Mouse (Mus musculus): ENCODE measurements around the gene Cdyl.
A peak's percentile ranks its signal among the peaks of the same experiment; 100 is the strongest.

The Cdyl gene

DNA sequence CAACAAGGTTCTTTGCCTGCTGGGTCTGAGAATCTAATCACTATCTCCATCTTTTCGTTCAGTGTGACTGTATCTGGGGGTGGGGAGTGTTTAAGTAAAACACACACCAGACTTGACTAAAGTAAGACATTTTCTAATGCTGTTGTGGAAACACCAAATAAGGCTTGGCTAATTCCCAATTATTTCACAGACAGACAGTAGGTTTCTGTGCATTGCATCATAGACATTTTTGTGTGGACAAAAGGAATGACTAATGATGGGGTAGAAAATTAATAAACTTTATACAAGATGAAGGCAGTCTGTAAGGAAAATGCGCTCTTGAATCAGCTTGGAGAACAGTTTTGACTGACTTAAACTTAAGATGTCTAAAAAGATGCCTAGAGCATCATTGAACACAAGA is 100.7 kb downstream of the Cdyl start:
- no peak for DNase-seq (ENCODE audit: low spot score)

DNA sequence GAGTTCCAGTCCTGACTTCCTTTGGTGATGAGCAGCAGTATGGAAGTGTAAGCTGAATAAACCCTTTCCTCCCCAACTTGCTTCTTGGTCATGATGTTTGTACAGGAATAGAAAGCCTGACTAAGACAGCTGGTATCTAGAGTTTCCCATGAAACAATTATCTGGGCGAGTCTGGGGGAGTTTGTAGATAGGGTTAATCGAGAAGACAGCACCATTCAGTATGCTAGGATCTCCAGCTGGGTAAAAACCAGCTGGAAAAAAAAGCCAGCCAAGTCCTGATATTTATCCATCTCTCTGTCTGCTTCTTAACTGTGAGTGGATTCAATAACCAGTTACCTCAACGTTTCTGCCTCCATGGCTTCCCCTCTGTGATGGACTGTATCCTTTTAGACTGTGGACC is 104.9 kb downstream of the Cdyl start:
- no peak for DNase-seq (ENCODE audit: low spot score)

DNA sequence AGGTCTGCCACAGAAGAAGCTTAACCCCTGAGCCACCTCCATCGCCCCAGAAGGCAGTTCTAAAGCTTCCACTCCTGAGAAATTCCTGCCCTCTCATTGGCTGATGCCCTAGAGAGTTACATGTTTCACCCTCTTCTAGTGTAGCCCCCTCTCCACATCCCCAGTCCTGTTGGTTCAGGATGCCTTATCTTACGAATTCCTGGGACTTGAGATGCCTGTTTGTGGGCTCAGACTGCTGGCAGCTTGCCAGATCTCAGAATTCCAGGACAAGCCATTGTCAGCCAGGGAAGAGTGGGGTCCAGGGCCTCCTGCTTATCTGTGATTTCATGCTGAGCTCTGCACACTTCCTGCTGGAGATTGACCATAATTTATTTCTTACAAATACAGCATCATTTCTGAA is 106.2 kb downstream of the Cdyl start:
- DNase-seq (ENCODE audit: low spot score): no peak

DNA sequence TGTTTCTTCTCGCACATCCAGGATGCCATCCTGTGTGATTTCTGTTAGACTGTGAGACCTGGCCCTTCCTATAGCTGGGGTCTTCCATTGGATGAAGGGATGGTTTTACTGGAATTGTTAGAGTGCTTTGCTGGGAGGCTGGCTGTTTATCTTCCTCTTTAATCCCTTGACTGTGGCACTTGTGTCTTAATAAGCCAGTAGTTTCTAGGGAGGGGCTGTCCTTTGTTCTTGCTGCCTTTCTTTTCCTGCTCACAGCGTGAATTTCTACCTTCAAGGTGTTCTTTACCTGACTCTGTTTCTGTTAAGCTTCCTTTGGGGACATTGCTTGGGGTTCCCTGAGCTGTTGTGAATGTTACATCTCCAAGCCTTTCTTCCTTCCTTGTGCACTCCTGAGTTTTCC is 110.0 kb downstream of the Cdyl start:
- no peak for DNase-seq (ENCODE audit: low spot score)

DNA sequence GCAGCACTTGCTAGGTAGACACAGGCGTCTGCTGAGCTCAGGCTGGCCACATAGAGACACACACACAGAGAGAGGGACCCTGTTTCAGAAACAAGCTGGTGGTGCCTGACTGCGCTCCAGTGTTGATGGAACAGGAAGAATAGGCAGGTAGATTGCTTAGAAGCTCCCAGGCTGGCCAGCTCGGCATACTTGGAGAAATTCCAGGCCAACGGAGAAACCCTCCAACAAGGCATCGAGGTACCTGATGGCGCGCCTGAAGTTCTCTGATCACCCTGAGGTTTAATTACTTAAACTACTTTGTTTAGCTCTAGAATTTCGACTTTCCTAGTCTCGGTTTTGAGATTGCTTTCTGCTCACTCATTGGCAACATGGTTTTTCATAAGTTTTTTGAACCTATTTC is 110.8 kb downstream of the Cdyl start:
- DNase-seq (ENCODE audit: low spot score): no peak

DNA sequence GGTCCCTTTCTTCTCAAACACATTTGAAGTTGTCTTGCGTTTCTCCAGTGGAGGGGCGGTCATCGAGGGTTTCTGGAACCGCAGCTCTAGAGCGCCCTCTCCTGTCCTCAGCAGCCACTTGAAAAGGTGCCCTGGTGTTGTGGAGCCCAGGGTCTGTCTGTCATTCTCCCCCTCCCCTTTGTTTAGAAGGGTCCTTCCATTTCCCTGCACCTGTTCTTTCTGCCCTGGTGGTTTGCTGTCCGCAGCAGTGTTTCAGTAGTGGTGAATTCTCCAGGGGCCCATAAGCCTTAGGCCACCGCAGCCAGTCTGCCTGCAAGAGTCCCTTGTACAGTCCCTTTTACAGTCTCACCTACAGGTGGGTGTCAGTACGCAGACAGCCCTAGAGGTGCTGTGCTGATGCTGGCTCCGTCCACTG is 112.3 kb downstream of the Cdyl start:
- no peak for DNase-seq (ENCODE audit: low spot score)

DNA sequence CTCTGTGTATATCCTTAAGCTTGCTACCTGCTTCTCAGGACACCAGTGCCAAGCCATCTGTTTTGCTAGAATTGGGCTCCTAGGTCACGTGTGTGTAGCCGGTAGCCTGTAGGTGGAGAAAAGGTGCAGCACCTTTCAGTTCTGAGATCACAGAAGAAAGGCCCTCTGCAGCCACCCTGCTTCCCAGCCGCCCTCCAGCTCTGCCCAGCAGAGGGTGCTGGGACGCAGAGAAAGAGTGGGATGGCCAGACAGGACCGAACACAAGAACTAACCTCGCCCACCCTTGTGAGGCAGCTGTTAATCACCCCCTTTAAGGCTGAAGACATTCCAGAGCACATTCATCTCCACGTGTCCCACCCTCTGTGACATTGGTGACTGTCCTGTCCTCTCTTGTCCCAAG is 114.1 kb downstream of the Cdyl start:
- DNase-seq (ENCODE audit: low spot score): no peak

DNA sequence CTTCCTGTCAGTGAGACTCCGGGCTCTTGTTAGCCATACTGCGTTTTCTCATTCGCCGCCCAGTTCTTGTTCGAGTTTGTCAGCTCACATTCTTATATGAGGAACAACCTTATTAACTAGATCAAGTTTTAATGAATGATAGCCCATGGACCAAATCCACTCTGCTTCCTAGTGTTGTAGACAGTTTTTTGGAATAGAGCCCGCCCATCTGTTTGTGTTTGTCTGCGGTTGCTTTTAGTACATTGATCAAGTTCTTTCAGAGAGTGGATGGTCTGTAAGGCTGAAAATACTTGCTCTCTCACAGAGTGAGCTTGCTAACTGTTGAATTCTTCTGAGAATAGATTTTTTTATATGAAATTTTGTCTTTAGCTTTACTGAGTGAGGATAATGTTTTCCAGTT is 116.5 kb downstream of the Cdyl start:
- DNase-seq (ENCODE audit: low spot score): no peak

DNA sequence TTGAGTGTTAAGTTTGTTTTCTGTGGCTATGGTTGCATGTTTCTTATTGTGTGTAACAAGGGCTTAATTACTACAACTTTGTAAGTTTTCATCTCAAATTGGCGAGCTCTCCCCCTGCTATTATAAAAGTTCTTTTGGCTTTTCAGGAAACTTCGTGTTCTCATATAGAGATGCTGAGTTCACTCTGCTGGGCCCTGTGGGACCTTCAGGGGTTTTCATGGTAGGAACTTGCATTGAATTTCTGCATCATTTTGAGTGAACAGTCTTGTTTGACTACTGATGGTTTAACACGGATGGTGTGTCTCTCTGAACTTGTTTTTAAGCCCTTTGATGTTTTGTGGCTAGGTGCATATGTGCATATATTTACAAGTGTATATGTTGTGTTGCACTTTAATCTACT is 121.1 kb downstream of the Cdyl start:
- DNase-seq (ENCODE audit: low spot score): no peak

DNA sequence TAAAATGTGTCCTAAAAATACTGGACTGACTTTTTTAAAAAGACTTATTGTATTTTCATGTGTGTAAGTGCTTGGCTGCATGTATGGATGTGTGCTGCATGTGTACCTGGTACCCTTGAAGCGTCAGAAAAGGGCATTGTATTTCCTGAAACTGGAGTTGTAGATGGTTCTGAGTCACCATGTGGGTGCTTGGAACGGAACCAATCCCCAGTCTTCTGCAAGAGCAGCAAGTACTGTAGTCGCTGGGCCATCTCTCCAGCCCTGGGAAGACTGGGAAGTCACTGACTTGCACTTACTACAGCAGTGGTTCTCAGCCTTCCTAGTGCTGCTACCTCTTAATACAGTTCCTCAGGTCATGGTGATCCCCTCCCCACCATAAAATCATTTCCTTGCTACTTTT is 122.1 kb downstream of the Cdyl start:
- DNase-seq (ENCODE audit: low spot score): no peak

DNA sequence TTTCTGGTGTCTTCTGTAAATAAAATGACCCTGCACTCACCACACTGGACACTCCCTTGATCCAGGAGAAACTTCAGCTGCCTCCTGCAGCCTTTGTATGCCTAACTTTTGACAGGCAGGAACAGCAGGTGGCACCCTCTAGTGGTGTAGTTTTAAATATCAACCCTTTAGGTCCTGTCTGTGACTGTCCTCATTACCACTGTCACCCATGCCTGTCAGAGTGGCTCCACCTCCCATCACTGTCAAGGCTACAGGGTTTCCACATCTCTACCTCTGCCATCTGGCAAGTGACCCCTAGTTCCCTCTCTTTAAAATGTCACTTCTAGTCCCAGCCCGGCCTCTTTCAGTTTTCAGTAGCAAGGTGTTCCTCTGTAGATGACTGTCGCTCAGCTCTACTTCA is 123.3 kb downstream of the Cdyl start:
- DNase-seq (ENCODE audit: low spot score): peak; percentile 45

DNA sequence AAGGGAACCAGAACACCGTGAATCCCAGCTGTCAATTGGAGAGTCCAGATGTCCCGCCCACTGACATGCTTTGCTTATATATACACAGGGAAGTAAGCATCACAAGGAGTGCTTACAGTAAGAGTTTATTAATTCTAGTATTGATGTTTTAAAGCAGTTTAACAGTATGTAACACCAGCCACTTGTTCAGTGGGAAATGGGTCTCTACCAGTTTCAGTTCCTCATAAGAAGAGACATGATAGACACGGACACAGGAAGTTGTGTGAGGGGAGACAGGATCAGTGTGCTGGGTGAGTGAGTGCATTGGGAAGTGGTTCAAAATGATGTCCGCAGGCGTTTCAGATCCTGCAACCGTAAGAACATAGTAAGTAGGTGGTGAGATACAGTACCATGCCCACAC is 123.9 kb downstream of the Cdyl start:
- no peak for DNase-seq (ENCODE audit: low spot score)

DNA sequence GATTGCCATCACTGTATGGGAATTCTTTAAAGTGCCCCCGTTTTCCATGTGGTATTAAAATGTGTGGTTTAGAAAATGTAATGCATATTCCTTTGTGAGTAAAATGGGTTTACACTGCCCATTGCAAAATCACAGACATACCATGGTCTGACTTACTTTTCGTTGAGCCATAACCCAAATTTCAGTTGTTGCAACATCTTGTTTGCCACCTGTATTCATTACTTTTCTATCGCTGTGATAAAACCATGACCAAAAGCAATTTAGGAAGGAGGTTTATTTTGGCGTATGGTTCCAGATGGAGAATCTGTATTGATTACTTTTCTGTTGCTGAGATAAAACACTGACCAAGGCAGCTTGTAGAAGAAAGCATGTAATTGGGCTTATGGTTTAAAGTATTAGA is 124.6 kb downstream of the Cdyl start:
- no peak for DNase-seq (ENCODE audit: low spot score)

DNA sequence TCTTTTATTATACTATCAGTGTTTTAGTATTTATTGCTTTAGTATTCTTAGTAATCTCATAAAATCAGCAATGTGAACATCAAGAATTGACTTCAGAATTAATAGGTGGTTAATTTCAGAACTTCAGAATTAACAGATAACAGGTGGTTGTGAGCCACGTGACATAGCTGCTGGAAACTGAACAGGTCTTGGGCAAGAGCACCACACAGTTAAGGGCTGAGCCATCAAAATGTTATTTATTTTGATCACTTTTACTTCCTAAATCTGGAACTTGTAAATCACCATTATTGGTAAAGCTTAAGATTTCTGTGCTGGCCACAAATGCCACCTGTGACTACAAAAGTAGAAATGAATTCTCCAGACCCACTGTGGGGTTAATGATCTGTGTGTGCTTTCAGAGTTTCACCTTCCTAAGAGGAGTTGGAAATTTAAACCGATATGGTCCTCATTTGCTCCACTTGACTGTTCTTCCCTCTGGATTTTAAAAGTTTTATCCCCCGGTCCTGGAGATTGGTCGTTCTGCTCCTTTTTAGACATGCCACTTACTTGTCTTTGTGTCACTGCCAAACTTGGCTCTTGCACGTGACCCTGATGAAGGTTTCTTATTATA is 125.8 kb downstream of the Cdyl start:
- DNase-seq (ENCODE audit: low spot score): no peak

DNA sequence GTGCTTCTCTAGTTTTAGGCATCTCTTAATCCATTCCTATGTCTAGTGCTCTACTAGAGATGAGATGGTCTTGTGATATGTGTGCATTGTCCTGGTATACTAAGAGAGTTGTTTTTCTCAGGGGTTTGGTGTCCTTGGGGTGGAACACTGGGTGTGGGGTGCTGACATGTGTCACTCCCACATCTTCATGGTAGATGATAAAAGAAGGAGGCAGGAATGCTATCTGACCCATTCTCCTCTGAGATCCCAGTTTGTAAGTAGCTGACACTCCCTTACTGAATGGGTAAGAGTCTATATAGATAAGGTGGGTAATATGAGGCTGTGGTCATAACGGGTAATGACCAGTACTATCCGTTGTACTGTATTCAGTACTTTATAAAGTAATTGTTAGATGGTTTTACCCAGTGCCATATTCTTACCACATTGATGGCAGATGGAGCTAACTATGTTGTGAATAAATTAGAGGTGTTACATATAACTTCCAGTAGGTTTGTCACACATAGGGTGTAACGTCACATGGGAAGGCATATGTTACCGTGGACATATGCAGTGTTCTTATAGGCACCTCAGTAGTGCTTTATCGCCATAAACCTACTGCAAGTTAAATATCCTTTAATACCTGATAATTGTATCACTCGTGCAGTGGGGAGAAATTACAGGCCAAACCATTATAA is 127.2 kb downstream of the Cdyl start:
- no peak for DNase-seq (ENCODE audit: low spot score)

DNA sequence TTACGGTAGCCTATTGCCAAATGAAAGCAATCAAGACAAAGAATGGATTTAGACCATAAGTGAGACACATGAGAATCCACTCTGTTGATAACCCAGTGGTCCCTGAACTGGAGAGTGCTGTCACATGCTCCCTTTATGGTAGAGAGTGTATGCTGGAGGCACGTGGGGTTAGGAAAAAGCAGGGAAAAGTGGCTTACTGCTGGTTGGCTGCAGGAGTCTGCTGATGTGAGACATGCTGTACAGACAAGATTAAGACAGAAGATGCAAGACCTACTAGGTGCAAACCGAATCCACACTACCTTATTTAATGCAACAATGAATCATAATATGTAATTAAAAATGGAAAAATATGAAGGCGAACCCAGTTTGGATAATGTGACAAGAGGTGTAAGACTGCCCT is 129.9 kb downstream of the Cdyl start:
- DNase-seq (ENCODE audit: low spot score): no peak

DNA sequence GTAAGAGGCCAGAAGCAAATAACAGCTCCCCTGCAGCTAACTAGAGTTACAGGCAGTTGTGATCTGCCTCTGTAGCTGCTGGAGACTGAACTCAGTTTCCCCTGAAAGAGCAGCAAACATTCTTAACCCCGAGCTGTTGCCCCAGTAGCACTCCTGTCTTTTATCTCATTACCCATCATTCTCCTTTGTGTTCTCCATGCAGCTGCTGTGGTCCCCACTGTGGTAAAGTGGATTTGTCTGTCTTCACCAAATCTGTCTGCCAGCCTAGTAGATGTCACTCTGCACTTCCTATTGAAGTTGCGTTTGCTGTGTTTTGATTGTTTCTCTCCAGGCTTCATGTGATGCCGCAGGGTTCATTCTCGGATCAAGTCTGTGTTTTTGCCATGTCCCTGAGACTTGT is 130.8 kb downstream of the Cdyl start:
- no peak for DNase-seq (ENCODE audit: low spot score)

DNA sequence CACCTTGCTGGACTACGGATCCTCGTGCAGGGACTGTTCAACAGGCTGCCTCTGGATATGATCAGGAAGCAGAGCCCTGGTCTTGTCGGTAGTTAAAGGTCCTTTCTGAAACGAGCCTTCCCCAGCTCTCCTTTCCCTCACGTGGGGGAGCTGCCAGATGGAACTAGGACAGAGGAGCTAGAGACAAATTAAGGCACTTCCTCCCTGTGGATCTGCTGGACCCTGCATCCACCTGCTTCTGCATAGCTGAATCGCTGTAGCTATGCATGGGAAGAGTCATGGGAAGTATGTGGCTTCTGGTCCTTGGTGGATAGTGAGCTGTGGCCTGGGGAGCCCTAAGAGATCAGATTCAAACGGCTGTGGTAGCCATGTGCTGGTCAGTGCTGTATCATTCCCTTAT is 134.7 kb downstream of the Cdyl start:
- no peak for DNase-seq (ENCODE audit: low spot score)

DNA sequence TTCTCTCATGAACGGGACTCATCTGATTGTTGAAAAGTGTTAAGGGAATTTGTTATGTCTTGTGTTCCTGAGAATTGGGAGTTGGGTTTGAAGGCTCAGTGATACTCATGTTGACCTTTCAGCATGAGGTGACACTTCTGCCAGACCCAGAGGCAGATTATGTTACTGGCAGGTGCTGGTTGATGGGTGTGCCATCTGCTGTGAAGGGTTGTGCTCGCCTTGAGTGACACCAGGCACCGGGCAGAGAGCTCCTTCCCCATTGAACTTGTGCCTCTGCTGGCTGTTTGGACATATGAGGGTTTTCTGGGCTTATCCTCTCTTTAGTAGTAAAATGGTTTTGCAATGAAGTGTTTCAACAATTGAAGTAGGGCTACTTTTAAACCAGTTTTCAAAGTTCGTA is 135.1 kb downstream of the Cdyl start:
- DNase-seq (ENCODE audit: low spot score): no peak

DNA sequence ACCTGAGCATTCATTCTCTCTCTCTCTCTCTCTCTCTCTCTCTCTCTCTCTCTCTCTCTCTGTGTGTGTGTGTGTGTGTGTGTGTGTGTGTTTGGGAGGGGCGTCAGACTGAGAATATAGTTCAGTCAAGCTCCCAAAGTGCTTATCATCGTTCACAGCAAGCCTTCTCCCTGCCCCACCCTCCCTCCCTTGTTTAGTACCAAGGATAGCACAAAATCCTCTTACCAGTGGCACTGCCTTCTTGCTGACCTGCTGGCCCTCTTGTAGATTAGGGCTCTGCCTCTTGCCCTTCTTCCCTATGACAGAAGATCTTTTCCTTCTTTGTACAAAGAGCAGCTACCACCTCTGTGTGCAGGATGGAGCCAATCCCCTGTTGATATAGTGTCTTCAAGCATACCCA is 136.3 kb downstream of the Cdyl start:
- DNase-seq (ENCODE audit: low spot score): no peak

DNA sequence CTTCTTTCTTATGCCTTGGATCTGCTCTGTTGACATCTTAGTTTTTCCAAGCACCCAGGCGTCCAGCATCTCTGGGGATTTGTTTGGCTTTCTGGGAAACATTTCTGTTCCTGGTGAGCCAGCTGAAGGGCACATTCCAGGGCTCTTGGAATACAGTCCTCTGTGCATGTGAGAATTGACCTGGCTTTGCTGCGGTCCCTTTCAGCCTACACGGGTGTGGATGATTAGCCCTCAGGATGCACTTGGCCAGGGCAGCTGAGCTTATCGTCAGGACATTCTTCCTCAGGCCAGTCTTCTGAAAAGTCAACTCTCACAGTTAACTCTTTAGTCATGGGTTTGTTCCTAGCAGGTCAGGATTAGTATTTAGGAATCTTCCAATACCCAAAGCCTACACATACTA is 136.7 kb downstream of the Cdyl start:
- no peak for DNase-seq (ENCODE audit: low spot score)

DNA sequence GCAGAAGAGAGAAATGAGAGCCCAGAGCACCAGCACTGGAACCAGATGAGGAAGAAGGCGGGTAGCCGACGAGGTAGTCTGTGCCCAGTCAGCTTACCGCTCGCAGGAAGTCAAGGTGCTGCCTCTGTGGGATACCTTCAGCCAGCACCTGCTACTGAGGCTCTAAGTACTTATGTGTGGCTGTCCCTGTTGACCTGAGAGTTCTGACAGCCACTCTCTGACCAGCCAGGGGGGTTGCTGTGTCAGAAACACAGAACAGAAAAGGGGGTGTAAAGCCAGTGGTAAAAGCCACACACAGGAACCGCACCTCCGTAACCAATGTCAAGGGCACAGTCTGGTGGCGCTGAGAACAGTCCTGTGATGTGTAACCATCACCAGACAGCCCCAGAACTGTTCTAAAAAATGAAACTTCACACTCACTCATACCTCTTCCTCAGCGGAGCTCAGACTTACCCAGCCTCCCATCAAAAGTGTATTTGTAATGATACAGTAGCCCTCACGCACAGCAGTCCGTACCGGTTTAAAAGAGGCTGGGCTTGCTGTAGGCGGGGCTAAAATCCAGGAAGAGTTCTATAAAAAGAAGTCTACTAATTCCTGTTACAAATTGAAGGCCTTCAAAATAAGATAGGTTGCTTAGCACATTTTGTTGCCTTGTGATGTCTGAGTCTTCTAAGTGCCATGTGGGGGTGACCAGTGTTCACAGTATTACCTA is 138.3 kb downstream of the Cdyl start:
- DNase-seq (ENCODE audit: low spot score): no peak

DNA sequence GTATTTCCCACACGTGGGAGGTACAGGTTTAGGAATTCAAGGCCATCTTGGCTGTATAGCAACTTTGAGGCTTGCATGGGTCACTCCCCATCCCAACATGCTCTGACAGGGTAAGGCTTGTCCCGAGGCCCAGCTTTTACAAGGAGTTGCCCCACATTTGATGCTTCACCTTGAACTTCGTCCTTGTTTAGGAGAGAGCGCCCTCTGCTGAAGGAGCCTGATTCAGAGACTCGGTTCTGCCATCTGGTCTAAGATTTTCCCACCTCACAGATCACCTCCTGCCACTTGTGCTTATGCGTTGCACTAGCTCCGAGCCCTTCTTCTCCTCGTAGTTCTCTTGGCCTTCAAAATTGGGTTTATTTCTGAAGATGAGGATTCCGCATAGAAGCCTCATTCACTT is 139.0 kb downstream of the Cdyl start:
- no peak for DNase-seq (ENCODE audit: low spot score)

DNA sequence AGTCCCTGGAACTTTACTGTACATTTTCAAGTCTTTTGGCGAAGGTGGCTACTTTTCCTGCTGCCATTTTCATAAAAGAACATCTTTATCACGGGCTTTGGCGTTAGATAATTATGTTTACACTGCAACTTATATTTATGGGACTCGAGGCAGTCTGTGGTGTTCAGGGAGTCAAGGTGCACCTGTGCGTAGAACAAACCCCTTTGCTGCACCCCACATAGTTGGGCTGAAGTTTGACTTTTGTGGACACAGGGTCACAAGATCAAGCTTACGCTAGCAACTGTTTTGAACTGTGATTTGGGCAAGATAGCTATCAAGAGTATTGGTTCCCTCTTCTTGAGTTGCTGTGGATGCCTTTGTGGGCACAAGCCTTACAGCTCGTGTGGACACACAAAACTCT is 140.6 kb downstream of the Cdyl start:
- no peak for DNase-seq (ENCODE audit: low spot score)

Data from spleen, adult 12 weeks (tissue).